Mouse (Mus musculus): Measurements from ENCODE around the gene Clrn1. TPM values are rescaled to one million over a fixed set of nuclear protein-coding genes. Genes with fewer than 3 reads are reported as not detected.

Gene Clrn1
- not detected in 2 replicates for polyA plus RNA-seq (2015; fragmentation: Nextera tagmentation; extraction: Ambion mirVana)

GRCm38 (mm10) chr3:58884801-58885573 is at the start of gene Clrn1:
Clrn1 (minus strand) TSS chr3:58885340.

GRCm38 (mm10) chr3:58822211-58822610 is 62.9 kb downstream of the Clrn1 start, which contains the start of gene Mindy4b-ps:
Mindy4b-ps (minus strand) TSS chr3:58822311.

Other genes starting within 250 kb of the Clrn1 start
- gene Erich6, start 248.1 kb downstream of the Clrn1 start, polyA plus RNA-seq (2015; fragmentation: Nextera tagmentation; extraction: Ambion mirVana), result not detected in 2 replicates
- 3.4 TPM in 2 replicates for gene Siah2, start 192.9 kb downstream of the Clrn1 start, polyA plus RNA-seq (2015; fragmentation: Nextera tagmentation; extraction: Ambion mirVana)
- not detected in 2 replicates for gene Mindy4b-ps, start 63.0 kb downstream of the Clrn1 start, polyA plus RNA-seq (2015; fragmentation: Nextera tagmentation; extraction: Ambion mirVana)
- gene Med12l, start 120.5 kb upstream of the Clrn1 start, polyA plus RNA-seq (2015; fragmentation: Nextera tagmentation; extraction: Ambion mirVana), result 0.32 TPM in 2 replicates
- gene Gpr171, start 216.5 kb upstream of the Clrn1 start, polyA plus RNA-seq (2015; fragmentation: Nextera tagmentation; extraction: Ambion mirVana), result 0.54 and 0.68 TPM in 2 replicates